Mouse (Mus musculus): Measurements from ENCODE around the gene C1ql4.
"Not testable (repeated sequence)": the region's sequence is repeated elsewhere in the genome, so short reads cannot be mapped to it uniquely, and the experiment has no call there.

The C1ql4 gene

DNA sequence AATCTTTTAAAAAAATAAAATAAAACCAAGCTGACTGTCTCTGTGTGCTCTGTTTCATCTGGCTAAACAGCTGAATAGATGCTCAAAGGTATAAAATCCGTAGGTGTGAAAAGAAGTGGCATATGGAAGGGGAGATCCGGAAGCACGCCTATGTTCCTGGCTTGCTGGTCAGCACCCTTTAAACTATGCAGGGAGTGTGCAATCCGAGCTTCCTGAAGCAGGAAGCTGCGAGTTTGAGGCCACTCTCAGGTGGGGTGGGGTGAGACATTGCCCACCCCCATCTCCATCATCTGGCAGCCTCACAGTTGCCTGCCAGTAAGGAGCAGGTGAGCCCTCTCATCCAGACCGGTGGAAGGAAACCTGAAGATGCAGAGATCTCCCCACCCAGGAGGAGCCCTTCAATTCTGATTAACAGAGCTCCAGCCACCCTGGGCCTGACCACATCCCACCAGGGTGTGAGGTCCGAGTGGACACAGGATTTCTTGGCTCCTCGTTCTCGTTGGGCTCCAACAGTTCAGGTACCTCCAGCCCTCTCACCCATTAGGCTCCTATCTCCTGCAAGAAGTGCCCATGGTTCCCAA is 13.5 kb downstream of the C1ql4 start, which contains the start of gene Troap:
Gene Troap (plus strand): TSS at position 557 of the 581 bp plus-strand sequence.
- no peak for DNase-seq

DNA sequence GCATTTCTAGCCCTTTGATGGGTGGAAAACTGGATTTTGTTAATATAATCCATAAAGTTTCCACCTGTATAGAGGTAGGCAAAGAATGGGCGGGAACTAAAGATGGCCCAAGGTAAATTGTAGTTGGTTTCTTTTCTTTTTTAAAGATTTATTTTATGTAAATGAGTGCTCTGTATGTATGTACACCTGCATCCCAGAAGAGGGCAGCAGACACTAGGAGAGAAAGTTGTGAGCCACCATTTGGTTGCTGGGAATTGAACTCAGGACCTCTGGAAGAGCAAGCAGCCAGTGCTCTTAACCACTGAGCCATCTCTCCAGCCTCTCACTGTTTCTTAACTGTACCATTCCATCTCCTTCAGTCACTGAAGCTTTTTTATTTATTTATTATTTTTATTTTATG is 15.6 kb downstream of the C1ql4 start:
- DNase-seq = no peak

DNA sequence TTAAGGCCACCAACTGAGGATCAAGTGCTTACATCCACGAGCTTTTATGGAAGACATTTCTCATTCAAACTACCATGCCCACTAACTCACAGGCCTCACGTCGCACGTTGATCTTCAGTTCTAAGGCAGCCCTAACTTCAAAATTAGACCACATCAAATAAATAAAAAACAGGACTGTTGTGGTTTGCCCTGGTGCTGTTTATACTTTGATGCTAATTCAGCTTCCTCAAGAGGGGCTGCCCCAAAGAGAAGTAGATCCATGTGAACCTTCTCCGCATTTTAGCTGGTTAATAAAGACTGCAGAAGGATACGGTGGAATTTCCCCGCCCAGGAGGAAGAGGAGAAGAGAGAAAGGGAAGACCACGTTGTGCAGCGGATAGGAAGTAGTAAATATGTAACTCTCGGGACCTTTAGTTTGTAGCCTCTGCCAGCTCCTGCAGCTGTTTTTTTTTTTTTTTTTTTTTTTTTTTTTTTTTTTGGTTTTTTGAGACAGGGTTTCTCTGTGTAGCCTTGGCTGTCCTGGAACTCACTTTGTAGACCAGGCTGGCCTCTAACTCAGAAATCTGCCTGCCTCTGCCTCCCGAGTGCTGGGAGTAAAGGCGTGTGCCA is 22.0 kb downstream of the C1ql4 start:
- DNase-seq = no peak

DNA sequence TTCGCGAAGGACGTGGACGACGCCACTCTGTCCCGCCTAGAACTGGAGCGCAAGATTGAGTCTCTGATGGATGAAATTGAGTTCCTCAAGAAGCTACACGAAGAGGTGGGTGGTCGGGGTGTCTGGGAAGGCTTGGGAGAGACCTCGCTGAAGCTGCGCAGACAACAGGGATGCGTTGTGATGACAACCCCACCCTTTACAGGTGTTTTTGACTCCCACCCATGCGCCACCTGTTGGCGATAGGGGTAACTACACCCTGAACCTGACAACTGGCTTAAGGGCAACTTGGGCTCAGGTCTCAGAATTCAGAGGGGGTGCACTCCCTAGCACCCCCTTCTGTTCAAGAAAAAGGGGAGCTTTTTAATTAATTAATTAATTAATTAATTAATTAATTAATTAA is 31.3 kb downstream of the C1ql4 start:
- no peak for DNase-seq

DNA sequence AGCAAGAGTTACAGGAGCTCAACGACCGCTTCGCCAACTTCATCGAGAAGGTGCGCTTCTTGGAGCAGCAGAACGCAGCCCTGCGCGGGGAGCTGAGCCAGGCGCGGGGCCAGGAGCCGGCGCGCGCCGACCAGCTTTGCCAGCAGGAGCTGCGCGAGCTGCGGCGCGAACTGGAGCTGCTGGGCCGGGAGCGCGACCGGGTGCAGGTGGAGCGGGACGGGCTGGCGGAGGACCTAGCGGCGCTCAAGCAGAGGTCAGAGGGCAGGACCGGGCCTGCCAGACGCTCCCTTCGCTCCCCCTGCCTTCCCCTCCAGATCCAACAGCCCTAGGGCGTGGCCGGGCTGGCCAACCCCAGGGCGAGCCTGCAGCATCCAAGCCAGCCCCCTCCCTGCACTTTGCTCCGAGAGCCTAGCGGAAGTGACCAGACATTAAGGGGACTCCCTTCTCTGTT is 32.1 kb downstream of the C1ql4 start:
- peak; percentile 43 for DNase-seq

DNA sequence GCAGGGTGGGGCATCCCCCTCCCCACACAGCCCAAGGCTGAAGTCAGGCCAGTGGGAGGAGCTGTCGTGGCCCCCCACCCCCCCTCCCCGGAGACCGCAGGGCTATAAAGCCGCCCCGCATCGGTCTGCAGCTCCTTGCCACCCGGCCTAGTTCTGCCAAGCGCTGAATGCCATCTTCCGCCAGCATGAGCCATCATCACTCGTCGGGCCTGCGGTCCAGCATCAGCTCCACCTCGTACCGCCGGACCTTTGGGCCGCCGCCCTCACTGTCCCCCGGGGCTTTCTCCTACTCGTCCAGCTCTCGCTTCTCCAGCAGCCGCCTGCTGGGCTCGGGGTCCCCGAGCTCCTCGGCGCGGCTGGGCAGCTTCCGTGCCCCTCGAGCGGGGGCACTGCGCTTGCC is 32.6 kb downstream of the C1ql4 start, which contains the start of gene Prph:
Gene Prph (plus strand): TSS at position 135 of the 400 bp plus-strand sequence.
- no peak for DNase-seq

DNA sequence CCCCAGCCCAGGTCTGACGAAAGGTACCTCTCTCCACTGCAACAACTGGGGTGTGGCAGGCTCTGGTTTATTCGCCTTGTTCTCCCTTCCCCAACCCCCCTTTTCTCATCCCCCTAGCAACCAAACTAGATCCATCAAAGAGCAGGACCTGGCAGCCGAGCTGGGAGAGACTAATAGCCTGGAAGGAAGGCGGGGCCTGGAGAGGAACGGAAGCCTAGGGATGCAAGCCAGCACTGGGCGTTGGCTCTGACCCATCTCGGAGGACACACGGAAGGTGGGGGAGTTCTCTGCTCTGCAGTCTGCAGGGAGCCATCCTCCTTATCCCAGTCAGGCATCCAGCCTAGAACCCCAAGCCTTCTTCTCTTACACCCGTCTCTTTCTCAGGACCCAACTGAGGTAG is 34.2 kb downstream of the C1ql4 start:
- peak; percentile 42 for DNase-seq

DNA sequence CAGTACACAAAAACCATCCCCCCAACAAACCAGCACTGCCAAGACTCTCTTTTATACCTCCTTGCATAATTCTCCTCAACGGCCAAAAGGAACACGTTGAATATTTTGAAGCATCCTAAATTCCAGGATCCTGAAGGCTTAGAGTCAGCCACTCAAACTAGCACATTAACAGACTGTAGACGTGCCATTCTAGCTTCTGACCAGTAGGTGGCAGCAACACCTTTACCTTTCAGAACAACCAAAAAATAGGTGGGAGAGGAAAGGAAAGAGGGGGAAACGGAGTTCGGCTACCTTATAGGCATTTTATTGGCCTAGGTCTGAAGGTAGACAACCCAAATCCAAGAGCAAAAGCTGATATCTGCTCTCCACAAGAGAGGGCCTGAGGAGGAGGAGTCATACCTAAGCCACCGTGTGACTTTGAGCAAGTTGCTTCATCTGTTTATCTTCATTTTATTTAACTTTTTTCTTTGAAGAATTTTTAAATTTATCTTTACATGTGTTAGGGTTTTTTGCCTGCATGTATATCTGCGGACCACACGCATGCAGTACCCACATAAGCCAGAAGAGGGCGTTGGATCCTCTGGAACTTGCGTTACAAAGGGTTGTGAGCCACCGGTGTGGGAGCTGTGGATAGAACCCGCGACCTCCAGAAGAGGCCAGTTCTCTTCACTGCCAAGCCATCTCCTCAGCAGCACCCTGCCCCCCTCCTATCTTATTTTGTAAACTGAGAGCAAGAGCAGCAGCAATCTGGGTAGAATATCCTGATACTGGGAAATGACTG is 38.0 kb downstream of the C1ql4 start:
- peak; percentile 71 for DNase-seq

DNA sequence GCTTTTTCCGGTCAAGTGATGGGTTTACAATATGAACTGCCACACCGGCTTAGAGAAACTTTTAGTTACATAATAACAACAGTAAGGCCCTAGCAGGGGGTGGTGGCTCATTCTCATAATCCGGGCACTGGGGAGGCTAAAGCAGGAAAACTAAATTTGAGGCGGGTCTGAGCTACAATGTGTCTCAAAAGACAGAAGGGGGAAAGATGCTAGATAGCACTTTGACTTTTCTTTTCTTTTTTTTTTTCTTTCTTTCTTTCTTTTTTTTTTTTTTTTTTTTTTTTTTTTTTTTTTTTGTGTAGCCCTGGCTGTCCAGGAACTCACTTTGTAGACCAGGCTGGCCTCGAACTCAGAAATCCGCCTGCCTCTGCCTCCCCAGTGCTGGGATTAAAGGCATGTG is 41.9 kb downstream of the C1ql4 start:
- not testable (repeated sequence) for DNase-seq

DNA sequence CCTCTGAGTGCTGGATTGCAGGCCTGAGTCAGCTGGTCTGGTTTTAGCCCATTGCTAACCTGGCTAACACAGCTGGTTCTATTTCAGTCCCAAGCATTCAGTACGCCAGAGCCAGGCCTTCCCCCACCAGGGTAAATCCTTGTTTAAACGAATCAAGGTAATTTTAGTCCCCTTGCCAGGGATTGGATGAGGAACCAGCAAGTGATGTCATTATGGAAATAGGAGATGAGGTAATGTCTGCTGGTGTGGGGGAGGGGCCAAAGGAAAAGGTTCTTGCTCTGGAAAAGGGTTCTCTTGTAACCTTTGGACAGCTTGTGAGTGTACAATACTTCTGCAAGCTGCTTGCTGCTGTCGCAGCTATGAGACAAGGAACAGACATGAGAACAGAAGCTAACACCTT is 42.8 kb downstream of the C1ql4 start:
- no peak for DNase-seq

DNA sequence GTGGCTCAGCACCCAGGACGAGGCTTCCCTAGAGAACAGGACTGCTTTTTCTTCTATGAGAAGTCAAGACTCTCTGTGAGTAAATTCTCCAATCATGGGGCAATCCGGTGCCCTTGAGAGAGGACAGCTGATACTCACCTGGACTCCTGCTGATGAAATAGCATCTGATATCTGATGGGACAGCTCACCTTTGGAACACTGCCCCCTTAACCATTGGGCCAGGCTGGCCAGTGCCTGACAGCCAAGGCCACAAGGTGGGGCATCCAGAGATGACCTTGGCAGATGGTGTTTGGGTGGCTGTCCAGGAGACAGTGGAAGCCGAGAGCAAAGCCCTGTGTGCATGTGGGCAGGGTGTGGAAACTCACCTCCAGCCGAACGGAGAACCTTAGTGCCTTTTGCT is 45.3 kb downstream of the C1ql4 start:
- DNase-seq = no peak

DNA sequence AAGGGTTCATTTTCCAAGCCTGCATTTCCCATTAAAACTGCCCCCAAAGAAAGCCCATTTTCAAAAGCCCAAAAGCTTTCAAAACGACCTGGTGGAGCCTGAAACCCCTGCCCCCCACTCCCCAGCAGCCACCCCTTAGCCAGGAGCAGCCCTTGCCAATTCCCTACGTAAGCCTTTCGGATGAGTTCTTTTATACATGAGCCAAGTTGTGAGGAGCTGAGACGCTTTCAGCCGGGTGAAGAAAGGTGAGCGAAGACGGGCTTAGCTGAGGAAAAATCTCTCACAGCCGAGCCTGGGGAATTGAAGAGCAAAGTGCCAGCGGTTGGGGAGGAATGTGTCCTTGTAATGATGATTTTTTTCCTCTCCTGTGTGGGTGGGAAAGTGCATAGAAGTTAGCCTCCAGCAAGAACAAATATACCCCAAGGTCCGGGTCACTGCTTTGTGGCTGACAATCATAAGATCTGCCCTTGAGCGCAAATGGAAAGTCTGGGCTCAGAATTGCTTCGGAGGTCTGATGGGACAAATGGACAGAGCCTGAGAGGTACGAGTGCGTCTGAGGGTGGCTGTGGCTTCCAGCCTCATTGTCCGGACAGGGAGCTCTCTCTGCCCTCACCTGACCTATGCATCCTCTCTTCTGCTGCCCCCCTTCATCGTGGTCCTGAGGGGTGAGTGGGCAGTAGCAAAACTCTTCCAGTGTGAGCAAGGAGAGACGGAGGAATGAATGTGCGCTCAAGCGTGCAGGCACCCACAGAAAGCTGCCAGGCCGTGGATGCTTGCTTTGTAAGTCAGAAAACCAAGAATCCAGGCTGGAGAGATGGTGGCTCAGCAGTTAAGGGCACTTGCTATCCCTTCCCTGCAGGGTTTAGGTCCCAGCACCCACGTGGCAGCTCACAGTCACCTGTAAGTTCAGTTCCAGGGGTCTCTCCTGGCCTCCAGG is 46.4 kb downstream of the C1ql4 start:
- DNase-seq = no peak

DNA sequence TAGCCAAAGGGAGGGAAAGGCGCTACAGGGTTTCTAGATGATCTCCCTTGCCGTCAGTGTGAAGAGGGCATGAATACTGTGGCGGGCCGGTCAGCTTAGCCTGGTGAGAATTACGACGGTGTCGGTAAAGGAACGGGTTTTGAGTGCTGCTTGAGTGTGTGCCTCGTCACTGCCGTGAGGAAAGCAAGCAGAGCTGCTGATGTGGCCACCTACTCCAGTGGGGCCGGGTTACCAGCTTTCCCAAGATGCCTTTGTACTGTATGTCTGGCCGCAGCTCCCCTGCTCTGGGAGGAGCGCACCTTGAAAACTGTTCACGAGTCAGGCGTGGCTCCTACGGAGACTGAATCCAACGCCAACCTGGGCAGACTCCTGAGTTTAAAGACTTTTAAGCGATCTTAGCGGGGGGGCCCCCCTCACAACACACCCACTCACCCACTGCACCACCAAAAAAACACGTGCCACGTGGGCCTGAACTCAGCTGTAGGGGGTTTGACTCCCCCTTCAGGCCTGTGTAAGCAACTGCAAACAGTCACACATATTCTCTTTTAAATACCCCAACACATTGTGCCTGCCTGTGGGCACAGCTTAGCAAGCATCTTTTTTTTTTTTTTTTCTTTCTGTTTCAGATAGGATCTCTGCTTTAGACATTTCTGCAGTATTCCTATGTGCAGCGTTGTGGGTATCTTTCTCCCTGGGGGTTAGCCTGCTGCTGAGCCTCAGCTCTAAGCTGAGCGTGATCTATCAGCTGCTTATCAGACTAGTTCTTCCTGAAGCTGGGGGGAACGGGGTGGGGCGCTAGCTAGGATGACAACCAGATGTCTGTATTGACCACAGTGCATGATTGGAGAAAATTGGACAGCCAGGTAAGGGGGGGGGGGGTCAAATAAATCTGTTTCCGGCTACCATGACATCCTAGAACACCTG is 47.4 kb downstream of the C1ql4 start:
- DNase-seq = no peak

DNA sequence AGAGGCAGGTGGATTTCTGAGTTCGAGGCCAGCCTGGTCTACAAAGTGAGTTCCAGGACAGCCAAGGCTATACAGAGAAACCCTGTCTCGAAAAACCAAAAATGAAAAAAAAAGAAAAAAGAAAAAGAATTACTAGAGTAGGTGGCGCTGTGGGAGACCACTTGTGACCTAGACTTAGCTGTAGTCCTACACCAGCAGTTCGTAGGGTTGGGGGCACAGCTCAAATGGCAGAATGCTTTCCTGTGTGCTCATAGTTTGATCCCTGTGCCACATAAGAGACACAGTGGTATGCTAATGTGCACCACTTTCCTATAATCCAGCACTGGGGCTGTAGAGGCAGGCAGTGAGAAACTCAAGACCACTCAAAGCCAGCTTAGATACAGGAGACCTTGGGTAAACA is 48.3 kb downstream of the C1ql4 start:
- DNase-seq = no peak

DNA sequence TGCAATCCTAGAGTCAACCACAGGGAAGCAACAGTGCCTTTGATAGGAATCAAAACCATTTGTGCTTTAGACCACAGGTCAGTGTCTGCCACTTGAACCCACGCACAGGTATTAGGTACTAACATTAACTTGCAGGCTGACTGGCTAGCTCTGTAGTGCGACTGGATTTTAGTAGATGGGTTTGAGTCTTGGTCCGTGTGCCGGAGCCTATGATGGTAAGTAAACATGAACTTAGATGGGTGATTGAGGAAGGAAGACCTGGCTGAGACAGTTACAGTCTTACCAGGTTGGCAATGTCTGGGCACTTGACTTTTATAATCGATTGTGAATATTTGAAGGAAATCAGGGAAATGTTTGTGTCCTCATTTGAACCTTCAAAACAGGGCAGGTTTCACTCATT is 48.8 kb downstream of the C1ql4 start:
- no peak for DNase-seq

DNA sequence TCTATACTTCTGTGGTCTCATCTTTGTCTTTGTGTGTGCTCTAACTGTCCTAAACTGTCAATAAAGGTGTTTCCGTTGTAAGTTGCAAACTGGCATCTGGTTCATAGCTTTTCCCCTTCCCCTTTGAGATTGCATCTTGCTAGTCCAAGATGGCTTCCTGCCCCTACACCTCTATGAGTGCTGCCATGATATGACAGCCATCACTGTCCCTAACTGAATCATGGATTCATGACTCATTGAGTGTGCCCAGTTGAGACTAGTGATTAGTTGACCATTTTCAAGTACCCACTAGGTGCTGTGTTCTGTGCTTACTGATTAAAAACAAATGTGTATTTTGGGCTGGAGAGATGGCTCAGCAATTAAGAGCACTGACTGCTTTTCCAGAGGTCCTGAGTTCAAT is 49.6 kb downstream of the C1ql4 start:
- DNase-seq = no peak

DNA sequence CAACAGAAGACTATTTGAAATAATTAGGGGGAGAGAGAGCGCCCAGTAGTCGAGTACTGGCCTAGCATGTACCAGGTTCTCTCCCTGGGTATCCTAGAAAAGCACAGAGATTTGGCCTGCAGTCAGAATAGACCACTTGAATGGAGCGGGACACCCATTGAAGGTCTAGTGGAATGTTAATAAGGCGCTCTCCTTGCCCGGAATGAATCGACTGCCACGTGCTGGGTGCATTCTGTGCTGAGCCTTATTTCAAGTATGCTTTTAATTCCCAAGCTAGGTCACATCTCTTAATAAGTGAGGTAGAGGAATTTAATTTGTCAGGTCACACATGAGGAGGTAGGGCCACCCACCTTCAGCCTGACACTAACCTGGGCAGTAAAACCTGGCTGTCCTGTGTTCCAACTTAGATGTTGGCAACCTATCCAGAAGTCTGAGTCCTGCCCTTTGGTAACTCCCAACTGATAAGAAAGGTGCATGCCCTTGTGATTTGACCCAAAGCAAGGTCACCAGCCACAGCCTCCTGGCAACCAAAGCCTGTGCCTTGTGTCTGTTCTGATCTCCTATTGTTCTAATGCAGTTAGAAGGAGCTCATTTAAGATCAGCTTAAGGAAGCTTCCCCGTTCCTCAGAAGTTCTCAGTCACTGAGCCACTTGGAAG is 51.2 kb downstream of the C1ql4 start:
- no peak for DNase-seq

DNA sequence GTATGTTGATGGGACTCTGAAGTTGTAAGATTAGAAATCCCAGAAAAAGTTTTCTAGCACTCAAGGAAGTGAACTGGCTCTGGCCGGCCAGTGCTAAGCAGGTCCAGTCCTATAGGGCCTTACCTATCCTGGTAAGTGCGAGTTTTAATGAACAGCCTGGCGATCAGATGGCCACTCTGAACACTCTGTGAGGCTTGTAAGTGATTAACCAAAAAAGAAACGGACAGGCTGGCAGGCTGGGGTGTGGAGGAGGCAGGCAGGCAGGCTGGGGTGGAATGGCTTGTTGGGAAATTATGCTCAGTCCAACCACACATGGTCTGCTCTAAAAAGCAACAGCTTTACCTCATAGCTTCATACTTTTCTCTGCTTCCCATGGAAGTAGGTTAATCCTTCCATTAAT is 52.2 kb downstream of the C1ql4 start:
- DNase-seq = peak; percentile 72
